Mouse (Mus musculus): ENCODE measurements around the gene Kcnd1.
"Not testable (repeated sequence)": the region's sequence is repeated elsewhere in the genome, so short reads cannot be mapped to it uniquely, and the experiment has no call there.

Kcnd1 gene

GRCm38 (mm10) chrX:7821865-7822779 is at the start of gene Kcnd1:
Kcnd1 (plus strand) TSS chrX:7822289.
- peak; percentile 73 for ATAC-seq (ENCODE audit: low TSS enrichment)

DNA sequence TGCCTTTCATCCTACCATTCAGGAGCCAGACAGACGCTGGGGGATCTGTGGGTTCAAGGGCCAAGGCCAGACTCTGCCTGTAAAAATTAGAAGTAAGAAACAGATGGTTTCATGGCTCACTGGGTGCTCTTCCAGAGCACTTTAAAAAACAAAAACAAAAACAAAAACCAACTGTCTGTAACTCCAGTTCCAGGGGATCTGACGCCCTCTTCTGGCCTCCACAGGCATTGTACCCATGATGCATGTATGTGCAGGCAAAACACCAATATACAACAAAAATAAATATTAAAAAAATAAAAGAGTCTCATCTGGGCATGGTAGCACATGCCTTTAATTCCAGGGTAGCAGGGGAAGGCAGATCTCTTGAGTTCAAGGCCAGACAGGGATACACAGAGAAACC is 49.3 kb upstream of the Kcnd1 start:
- no peak for ATAC-seq (ENCODE audit: low TSS enrichment)

- ATAC-seq (ENCODE audit: low TSS enrichment) = no peak
Measured at GRCm38 (mm10) chrX:7775501-7776205, 46.4 kb upstream of the Kcnd1 start.

- ATAC-seq (ENCODE audit: low TSS enrichment) = peak; percentile 79
Measured at GRCm38 (mm10) chrX:7776329-7777082, 45.6 kb upstream of the Kcnd1 start.

GRCm38 (mm10) chrX:7778450-7779244 is 43.4 kb upstream of the Kcnd1 start:
- no peak for ATAC-seq (ENCODE audit: low TSS enrichment)

DNA sequence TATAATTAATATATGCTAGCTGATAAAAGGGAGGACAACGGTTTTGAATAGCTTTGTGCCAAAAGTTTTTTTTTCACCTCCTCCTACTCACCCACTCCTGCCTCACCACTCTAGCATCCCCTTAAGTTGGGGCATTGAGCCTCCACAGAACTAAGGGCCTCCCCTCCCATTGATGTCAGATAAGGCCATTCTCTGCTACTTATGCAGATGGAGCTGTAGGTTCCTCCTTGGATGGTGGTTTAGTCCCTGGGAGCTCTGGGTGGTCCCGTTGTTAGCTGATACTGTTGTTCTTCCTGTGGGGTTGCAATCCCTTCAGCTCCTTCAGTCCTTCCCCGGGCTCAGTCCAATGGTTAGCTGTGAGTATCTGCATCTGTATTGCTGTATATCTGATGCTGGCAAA is 42.8 kb upstream of the Kcnd1 start:
- ATAC-seq (ENCODE audit: low TSS enrichment) = no peak

GRCm38 (mm10) chrX:7782603-7783092 is 39.4 kb upstream of the Kcnd1 start:
- no peak for ATAC-seq (ENCODE audit: low TSS enrichment)

- peak; percentile 92 for ATAC-seq (ENCODE audit: low TSS enrichment)
Measured at GRCm38 (mm10) chrX:7789542-7790136, 32.5 kb upstream of the Kcnd1 start, which contains the start of gene Gripap1. Gripap1 (plus strand) TSS chrX:7789765.

GRCm38 (mm10) chrX:7790309-7790708 is 31.8 kb upstream of the Kcnd1 start:
- ATAC-seq (ENCODE audit: low TSS enrichment) = no peak

DNA sequence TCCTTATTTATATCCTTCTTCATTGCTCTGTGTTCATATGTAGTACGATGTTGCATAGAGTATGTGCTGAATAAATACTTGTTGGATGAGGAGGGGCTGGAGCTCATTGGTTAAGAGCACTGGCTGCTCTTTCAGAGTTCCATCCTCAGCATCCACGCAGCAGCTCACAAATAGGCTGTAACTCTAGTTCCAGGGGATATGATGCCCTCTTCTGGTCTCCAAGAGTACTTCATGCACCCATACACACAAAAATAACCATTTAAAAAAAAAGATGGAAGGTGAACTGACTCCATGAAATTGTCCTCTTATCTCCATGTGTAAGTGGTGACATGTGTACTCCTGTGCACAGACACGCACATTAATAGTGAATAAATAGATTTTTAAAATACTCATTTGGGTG is 28.7 kb upstream of the Kcnd1 start:
- no peak for ATAC-seq (ENCODE audit: low TSS enrichment)

- ATAC-seq (ENCODE audit: low TSS enrichment) = no peak
Measured at GRCm38 (mm10) chrX:7795016-7795415, 27.1 kb upstream of the Kcnd1 start.

DNA sequence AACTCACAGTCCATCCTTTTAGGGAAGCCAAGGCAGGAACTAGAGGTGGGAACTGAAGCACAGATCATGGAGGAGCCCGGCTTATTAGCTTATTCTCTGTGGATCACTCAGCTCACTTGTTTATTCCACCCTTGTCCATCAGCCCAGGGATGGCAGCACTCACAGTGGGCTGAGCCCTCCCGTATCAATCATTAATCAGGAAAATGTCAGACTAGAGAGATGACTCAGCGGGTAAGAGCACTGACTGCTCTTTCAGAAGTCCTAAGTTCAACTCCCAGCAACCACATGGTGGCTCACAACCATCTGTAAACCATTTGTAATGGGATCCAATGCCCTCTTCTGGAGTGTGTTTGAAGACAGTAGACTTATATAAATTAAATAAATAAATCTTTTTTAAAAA is 24.8 kb upstream of the Kcnd1 start:
- ATAC-seq (ENCODE audit: low TSS enrichment) = no peak

DNA sequence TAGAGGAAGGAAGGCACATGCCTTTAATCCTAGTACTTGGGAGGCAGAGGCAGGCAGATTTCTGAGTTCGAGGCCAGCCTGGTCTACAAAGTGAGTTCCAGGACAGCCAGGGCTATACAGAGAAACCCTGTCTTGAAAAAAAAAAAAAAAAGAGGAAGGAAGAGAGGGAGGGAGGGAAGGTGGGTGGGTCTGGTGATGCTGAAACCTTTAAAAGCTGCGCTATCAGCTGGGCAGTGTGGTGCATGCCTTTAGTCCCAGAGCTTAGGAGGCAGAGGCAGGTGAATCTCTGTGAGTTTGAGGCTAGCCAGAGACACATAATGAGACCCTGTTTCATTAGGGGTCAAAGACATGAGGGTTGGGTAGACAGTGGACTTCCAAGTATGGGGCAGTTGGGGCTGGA is 19.9 kb upstream of the Kcnd1 start:
- not testable (repeated sequence) for ATAC-seq (ENCODE audit: low TSS enrichment)

GRCm38 (mm10) chrX:7815016-7815415 is 7.1 kb upstream of the Kcnd1 start:
- ATAC-seq (ENCODE audit: low TSS enrichment) = not testable (repeated sequence)

- ATAC-seq (ENCODE audit: low TSS enrichment) = no peak
Measured at GRCm38 (mm10) chrX:7837146-7837545, 15.1 kb downstream of the Kcnd1 start.

DNA sequence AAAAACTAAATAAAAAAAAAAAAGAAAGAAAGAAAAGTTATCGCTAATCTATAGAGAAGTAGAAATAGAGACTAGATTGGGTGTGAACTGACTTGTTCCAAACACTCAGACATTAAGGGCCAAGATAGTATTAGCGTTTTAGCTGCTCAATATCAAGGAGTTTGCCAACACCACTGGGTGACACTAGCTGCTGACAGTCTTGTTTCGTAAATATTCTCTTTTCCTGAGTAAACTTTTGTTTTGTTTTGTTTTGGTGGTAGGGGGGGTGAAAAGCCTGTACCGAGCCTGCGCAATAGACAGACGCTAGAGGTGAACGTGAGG is 18.7 kb downstream of the Kcnd1 start:
- no peak for ATAC-seq (ENCODE audit: low TSS enrichment)

DNA sequence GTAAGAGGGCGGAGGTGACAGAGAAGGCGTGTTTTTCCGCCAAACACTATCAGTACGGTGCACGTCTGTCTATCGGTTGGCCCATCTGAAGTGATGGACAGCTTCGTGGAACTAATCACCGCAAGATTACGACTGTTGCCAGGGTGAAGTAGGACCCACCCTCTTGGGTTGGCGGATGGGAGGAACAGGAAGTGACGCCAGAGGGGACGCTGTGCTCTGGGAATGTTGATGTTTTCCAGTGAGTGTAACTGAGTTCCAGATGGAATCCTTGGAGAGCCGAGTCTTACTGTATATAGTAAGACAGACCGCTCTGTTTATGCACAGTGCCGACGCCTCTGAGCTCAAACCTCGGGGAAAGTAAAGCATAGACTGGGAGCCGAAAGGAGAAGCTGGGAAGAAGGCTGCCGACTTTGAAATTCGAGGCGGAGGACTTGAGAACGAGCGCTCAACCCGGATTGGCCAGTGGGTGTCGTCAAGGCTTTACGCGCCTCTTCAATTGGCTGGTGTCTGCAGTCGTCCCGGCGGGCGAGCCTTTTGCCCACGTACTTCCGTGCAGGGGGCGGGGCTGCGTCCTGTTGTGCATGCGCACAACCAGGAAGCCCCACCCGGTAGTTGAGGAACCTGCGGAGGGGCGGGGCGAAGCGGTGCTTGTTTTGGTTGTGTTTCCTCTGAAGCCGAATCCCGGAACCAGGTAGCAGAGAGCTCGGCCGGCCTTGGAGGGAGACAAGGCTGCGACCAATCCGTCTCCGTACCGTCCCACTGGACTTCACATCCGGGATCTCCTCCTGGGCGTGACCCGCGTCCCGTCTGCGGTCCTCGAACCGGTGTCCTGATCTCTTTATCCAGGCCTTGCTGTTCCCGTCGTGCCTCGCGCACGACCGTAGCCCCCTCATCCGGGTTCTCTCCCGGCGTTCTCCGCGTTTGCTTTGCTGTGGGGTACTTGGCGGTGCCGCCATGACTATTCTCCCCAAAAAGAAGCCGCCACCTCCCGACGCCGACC is 19.4 kb downstream of the Kcnd1 start, which contains the start of gene Otud5:
TSS of gene Otud5 (plus strand) at position 202 of the 1,000 bp plus-strand sequence.
- peak; percentile 94 for ATAC-seq (ENCODE audit: low TSS enrichment)

GRCm38 (mm10) chrX:7842318-7842717 is 20.2 kb downstream of the Kcnd1 start:
- ATAC-seq (ENCODE audit: low TSS enrichment) = no peak

GRCm38 (mm10) chrX:7847845-7848244 is 25.8 kb downstream of the Kcnd1 start:
- ATAC-seq (ENCODE audit: low TSS enrichment) = peak; percentile 65

Data from frontal cortex, adult (tissue).